Mouse (Mus musculus) granulocyte monocyte progenitor cell, adult 5-6 weeks (primary cell): ENCODE results near the gene Olfr221. TPM values are rescaled to one million over a fixed set of nuclear protein-coding genes. Genes with fewer than 3 reads are reported as not detected.

Experiments
- ATAC-seq: replicated peaks from 2 replicates; pipeline ENCODE4 v1.8.0; 2016; ENCODE audit warnings: mild to moderate bottlenecking, moderate TSS enrichment, inconsistent platforms; ENCODE audit not compliant: poor library complexity, severe bottlenecking
- total RNA-seq, 2 experiments: library from RNA; stranded (forward) in 1 of 2; stranded (reverse) in 1 of 2; fragments of 200-712, 200-1000 nt in 1 of 2; fragments of >200 nt in 1 of 2; fragmentation: Nextera tagmentation in 1 of 2; gene quantifications; 2 replicates each; pipeline ENCODE4 v1.2.3; 2014 to 2017

Olfr221 gene
- total RNA-seq, 2 experiments from 2014 or later = not detected

DNA sequence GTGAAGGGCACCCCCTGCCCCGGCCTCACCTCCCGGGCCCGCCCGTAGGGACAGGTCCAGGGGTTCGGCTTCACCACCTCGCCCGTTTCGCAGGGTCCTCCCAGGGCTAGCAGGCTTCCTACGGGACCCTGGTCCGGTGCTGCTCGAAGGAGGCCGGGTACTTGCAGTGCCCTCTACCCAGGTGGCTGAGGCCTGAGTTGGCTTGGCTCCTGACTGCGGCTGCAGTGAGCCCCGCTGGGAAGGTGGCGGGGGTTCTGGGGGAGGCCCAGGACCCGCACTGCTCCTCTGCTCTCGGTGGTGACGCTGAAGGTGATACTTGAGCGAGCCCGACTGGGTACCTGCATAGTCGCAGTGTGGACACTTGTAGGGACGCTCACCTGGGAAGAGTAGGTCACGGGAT lies 35.5 kb downstream of the Olfr221 start:
- ATAC-seq = no peak

GRCm38 (mm10) chr14:52006241-52006640 lies 36.0 kb downstream of the Olfr221 start:
- ATAC-seq = no peak

DNA sequence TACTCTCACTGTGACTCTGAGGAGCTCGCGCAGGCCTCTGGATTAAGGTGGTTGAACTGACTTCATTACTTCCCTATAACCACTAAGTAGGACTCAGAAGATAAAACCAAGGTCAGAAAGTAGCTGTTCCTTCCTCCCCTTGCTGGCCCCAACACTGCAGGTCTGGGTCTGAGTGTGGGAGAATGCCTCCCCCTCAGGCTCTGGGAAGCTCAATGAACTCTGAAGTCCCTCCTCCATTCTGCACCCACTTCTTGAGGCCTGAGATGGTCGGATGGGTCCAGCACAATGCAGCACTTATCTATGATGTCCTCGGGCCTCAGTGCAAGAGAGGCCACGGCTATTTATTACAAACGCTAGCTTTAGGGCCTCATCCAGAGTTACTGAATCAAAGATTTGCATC lies 36.6 kb downstream of the Olfr221 start:
- ATAC-seq = no peak

DNA sequence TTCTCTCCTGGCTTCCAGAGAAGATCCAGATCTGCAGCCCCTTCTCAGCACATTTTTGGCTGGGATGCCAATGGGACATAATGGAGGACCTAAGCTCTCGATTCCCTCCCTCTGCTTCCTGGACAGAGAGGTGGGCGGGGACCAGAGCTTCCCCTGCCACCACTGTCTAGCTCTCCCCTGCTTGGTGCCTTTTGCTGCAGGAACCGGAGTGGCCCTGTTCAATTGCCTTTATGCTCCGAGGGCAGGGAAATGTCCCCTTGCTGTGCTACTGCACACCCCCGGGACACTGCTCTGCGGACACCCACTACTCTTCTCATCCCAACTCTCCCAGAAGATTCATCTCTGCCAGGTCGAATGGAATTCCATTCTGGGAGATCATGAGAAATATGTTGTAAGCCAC lies 37.1 kb downstream of the Olfr221 start:
- ATAC-seq = no peak

GRCm38 (mm10) chr14:52003981-52004495 lies 38.2 kb downstream of the Olfr221 start:
- ATAC-seq = peak; percentile 60

- no peak for ATAC-seq
Measured at GRCm38 (mm10) chr14:51997483-51997882, 44.8 kb downstream of the Olfr221 start.

DNA sequence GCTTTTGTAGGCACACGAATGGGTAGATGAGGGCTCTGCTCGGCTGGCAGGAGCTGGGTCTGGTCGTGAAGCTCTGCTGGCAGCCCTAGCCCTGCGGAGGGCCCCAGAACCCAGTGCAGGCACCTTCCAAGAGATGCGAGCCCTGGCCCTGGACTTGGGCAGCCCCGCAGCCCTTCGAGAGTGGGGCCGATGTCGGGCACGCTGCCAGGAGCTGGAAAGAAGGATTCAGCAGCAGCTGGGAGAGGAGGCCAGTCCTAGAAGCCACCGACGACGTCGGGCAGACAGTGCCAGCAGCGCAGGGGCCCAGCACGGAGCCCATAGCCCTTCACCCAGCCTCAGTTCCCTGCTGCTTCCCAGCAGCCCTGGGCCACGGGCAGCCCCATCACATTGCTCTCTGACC lies 45.4 kb downstream of the Olfr221 start:
- ATAC-seq = no peak

- ATAC-seq = no peak
Measured at GRCm38 (mm10) chr14:51996231-51996841, 45.9 kb downstream of the Olfr221 start.

GRCm38 (mm10) chr14:51995219-51995871 lies 46.9 kb downstream of the Olfr221 start:
- peak; percentile 87 for ATAC-seq

DNA sequence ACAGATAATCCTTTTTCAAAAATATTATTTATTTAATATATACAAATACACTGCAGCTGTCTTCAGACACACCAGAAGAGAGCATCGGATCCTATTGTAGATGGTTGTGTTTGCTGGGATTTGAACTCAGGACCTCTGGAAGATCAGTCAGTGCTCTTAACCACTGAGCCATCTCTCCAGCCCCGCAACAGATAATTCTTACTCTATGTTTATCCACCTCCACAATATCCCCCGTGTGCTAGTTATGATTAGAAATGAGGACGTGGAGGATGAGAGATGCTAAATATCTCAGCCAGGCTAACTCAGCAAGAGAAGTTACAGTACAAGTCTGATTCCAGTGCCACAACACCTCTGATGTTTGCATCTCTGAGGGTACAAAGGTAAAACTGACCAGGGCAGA lies 47.8 kb downstream of the Olfr221 start:
- ATAC-seq = no peak

DNA sequence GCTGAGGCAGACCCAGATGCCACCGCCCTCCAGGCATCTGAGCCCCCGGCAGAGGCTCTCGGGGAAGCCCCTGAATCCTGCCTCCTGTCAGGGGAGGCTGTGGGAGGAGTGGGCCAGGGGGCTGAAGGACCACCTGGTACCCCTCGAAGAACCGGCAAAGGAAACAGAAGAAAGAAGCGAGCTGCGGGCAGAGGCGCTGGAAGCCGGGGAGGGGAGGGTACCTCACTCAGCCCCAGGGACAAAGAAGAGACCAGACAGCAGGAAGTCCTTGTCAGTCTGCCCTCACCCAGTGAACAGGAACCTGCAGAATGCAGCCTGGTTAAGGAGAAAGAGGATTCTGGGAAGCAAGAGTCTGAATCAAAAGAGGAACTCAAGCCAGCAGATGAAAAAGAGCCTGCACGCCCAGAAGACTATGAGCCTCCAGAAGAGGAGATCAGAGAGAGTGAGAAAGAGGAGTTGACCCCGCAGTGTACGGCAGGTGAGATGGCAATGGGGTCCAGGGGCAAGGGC lies 52.7 kb downstream of the Olfr221 start:
- ATAC-seq = peak; percentile 69

DNA sequence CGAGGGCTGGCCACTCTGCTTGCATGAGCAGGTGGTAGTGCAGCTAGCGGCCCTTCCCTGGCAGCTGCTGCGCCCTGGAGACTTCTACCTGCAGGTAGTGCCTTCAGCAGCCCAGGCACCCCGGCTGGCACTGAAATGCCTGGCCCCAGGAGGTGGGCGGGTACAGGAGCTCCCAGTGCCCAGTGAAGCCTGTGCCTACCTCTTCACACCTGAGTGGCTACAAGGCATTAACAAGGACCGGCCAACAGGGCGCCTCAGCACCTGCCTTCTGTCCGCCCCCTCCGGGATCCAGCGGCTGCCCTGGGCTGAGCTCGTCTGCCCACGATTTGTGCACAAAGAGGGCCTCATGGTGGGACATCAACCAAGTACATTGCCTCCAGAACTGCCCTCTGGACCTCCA lies 53.5 kb downstream of the Olfr221 start:
- ATAC-seq = no peak

DNA sequence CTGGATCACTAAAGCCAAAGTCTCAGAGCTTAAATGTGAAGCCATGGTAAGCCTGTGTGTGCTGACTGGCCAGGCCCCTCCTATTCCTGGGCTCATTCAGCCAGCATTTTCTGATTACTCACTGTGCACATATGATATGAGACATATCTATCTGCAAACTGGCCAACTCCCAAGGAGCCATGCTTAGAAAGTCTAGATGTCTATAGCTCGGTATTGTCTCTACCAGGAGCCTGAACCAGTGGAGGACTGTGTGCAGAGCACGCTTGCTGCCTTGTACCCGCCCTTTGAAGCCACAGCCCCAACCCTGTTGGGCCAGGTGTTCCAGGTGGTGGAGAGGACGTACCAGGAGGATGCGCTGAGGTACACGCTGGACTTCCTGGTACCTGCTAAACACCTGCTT lies 55.1 kb downstream of the Olfr221 start:
- no peak for ATAC-seq

- ATAC-seq = no peak
Measured at GRCm38 (mm10) chr14:51986153-51986505, 56.1 kb downstream of the Olfr221 start.

GRCm38 (mm10) chr14:51985301-51986152 lies 56.7 kb downstream of the Olfr221 start:
- peak; percentile 39 for ATAC-seq

DNA sequence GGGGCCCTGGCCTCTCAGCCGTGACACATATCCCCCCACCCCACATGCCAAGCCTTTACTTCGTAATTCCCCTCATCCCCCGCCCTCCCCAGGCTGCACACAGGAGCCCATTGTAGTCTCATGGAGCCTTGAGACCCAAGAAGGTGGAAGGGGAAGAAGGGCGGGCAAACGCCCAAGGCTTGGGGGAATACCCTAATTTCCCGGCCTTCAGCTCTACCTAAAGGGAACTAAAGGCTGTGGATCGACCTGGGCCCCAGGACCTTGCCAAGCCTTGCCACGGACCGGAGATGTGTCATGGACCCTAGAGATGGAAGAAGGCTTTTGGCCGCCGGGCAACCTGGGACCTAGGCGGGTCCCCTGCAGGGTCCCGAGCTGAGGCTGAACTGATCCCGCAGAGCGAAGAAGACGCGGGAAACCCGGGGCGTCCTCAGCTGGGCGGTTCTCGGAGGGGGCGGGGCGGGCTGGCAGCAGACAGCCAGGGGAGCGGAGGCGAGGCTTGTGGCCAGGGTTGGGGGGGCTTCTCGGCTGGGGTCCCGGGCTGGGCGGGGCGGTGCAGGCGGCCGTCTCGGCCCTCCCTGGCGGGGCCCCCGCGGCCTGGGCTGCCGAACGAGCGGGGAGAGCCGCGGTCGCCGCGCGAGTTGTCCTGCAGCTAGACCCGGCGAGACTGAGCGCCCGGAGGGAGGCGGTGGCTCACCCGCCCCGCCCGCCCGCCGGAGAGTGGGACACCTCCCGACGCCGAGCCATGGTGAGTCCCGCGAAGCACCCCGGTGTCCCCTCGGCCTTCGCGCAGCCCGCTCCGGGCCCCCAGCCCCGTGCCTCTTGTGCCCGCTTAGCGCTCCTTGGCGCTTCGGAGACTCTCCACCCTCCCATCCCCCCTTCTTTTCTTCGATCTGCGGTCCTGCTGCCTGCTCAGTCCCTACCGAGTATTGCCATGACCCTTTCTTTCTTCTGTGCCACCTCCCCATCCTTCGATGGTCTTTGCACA lies 57.7 kb downstream of the Olfr221 start, which contains the start of gene Arhgef40:
Gene Arhgef40, plus strand, starts transcription at position 473 of the 985 bp plus-strand sequence.
- peak; percentile 48 for ATAC-seq
